Mouse (Mus musculus): ENCODE measurements around the gene Cald1.

DNA sequence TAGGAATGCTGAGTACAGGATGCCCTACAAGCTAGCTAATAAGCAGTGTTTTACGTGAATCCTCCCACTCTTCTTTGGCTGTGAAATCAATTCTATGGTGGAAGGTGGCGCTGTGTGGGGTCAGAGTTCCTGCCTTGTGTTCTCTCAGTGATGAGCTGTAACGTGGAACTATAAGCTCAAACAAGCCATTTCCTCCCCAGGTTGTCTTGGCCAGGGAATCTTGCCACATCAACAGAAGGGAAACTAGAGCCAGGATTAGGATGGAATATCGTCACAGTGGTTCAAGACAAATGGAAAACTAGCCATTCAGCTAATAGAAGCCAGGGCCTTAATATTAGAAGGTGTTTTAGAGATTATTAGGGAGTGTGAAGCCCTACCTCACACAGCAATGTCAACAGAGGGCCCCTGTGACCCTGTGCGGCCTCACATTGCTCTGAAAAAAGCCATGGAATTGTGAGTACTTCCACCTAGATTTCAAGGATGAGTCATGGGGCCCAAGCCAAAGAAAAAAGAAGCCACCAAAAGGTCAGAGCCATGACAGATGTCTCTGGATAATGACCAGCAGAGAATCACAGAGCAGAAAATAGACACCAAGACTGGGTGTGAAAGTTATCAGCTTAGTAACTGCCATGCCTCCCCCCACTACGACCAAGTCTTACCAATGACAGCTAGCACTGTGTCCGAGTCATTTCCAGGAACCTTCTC, 33.0 kb upstream of the Cald1 start:
- TF ChIP-seq CTCF (IDR thresholded peaks at IDR 0.05; ENCODE audit: borderline replicate concordance, insufficient read depth, low read depth, low read length) (no peak), POLR2A (IDR thresholded peaks at IDR 0.05; ENCODE audit: borderline replicate concordance, insufficient read depth, low read length) (no peak)

Data from cerebellum, adult 2 months (tissue).